Mouse (Mus musculus) kidney, postnatal 0 days (tissue): Measurements from ENCODE around the gene Mterf4. TPM values are rescaled to one million over a fixed set of nuclear protein-coding genes. Genes with fewer than 3 reads are reported as not detected.
A peak's percentile ranks its signal among the peaks of the same experiment; 100 is the strongest.

Experiments used
- ATAC-seq: fragments of 200-750 bp; cut with Nextera tagmentation; replicated peaks from 2 replicates; pipeline ENCODE4 v1.8.0; 2017; ENCODE audit warnings: low read depth, moderate number of reproducible peaks, moderate TSS enrichment, moderate library complexity; ENCODE audit not compliant: low FRiP score
- DNase-seq: peaks from one replicate; pipeline ENCODE4 v3.0.0-alpha.2; 2016; ENCODE audit warnings: low spot score
- H3K27ac ChIP-seq: fragments of 300-500 bp; sonication (generic); 2 replicates; pipeline ENCODE4 v1.5.1; 2014; ENCODE audit warnings: mild to moderate bottlenecking
- H3K27me3 ChIP-seq: fragments of 300-500 bp; sonication (generic); 2 replicates; pipeline ENCODE4 v1.6.1; 2014; ENCODE audit warnings: low read length, mixed read lengths; ENCODE audit not compliant: insufficient read depth
- H3K36me3 ChIP-seq: fragments of 300-500 bp; sonication (generic); 2 replicates; pipeline ENCODE4 v1.6.1; 2014; ENCODE audit warnings: low read length, mixed read lengths; ENCODE audit not compliant: insufficient read depth
- H3K4me1 ChIP-seq: fragments of 300-500 bp; sonication (generic); replicated peaks from 2 replicates; pipeline ENCODE4 v1.6.1; 2014; ENCODE audit warnings: antibody characterized with exemption, low read length, mixed read lengths; ENCODE audit not compliant: insufficient read depth
- H3K4me2 ChIP-seq: fragments of 300-500 bp; sonication (generic); 2 replicates; pipeline ENCODE4 v1.6.1; 2014; ENCODE audit warnings: mild to moderate bottlenecking, low read length, moderate library complexity, mixed read lengths
- H3K4me3 ChIP-seq: fragments of 300-500 bp; sonication (generic); replicated peaks from 2 replicates; pipeline ENCODE4 v1.5.1; 2014; ENCODE audit warnings: low read depth, low read length
- H3K9ac ChIP-seq: fragments of 300-500 bp; sonication (generic); 2 replicates; pipeline ENCODE4 v1.6.1; 2014; ENCODE audit warnings: low read depth, low read length
- H3K9me3 ChIP-seq: fragments of 300-500 bp; sonication (generic); replicated peaks from 2 replicates; pipeline ENCODE4 v1.6.1; 2016; ENCODE audit warnings: low read length, inconsistent platforms, mixed read lengths
- CTCF ChIP-seq: IDR thresholded peaks from 2 replicates; pipeline ENCODE4 v1.5.1; 2016; ENCODE audit warnings: antibody characterized with exemption, low read depth, mild to moderate bottlenecking, moderate library complexity
- WGBS: fragments of 180-500 bp; shearing (Covaris S2); extraction: QIAGEN DNeasy Blood & Tissue Kit; methylation state at CpG from one replicate; pipeline ENCODE4 v1.1.7; 2014; 5-methylcytosine and 5-hydroxymethylcytosine counted together
- microRNA-seq: library from miRNA; unstranded; fragments of <30 nt; microRNA quantifications from one replicate; pipeline ENCODE4, GENCODE M21; 2016
- polyA plus RNA-seq: library from polyadenylated mRNA; unstranded; fragments of >200 nt; fragmentation: Nextera tagmentation; extraction: Ambion mirVana; gene quantifications from 2 replicates; pipeline ENCODE4 v1.2.1, GENCODE M21; 2015

Gene Mterf4
- polyA plus RNA-seq, 1 experiment from 2014 or later: 20.1 TPM

- Histone ChIP-seq H3K27ac (no peak overlapping the region), H3K4me3 (no peak overlapping the region), H3K36me3 (no peaks in the 10 kb centered on the region), H3K4me2 (no peak overlapping the region), H3K4me1 (no peaks in the 10 kb centered on the region), H3K9ac (no peak overlapping the region), H3K27me3 (no peaks in the 10 kb centered on the region), H3K9me3 (no peaks in the 10 kb centered on the region)
- ATAC-seq (no peak), DNase-seq (no peak)
- no peak for TF ChIP-seq CTCF
- 73% methylated on average over 3 of the region's 3 CpGs for WGBS
These were observed 35.0 kb downstream of the Mterf4 start for GRCm38 (mm10) chr1:93270516-93271240.

GRCm38 (mm10) chr1:93268246-93268645 is 37.5 kb downstream of the Mterf4 start:
- no peak overlapping the region for H3K4me2 ChIP-seq
- no peak overlapping the region for H3K27ac ChIP-seq
- no peak overlapping the region for H3K4me3 ChIP-seq
- no peaks in the 10 kb centered on the region for H3K9me3 ChIP-seq
- H3K9ac ChIP-seq: no peak overlapping the region
- no peaks in the 10 kb centered on the region for H3K4me1 ChIP-seq
- no peaks in the 10 kb centered on the region for H3K27me3 ChIP-seq
- DNase-seq (no peak), ATAC-seq (no peak)
- WGBS: 82% methylated on average over 2 of the region's 2 CpGs
- TF ChIP-seq CTCF: no peak
- H3K36me3 ChIP-seq: no peaks in the 10 kb centered on the region

GRCm38 (mm10) chr1:93267207-93267606 is 38.5 kb downstream of the Mterf4 start:
- ATAC-seq: no peak

GRCm38 (mm10) chr1:93257560-93257959 is 48.2 kb downstream of the Mterf4 start:
- Histone ChIP-seq H3K9me3 (no peaks in the 10 kb centered on the region), H3K9ac (no peak overlapping the region), H3K36me3 (no peaks in the 10 kb centered on the region), H3K4me2 (no peak overlapping the region), H3K27me3 (no peaks in the 10 kb centered on the region), H3K4me3 (no peak overlapping the region), H3K27ac (no peak overlapping the region), H3K4me1 (no peaks in the 10 kb centered on the region)
- DNase-seq (no peak), ATAC-seq (no peak)
- no peak for TF ChIP-seq CTCF
- WGBS: 89% methylated on average over 1 of the region's 1 CpGs

More at GRCm38 (mm10) chr1:93267207-93267606, 38.5 kb downstream of the Mterf4 start:
- no peak overlapping the region for H3K27ac ChIP-seq
- DNase-seq: peak; percentile 41
- no peaks in the 10 kb centered on the region for H3K27me3 ChIP-seq
- H3K4me1 ChIP-seq: no peaks in the 10 kb centered on the region
- no peak overlapping the region for H3K4me2 ChIP-seq
- no peak overlapping the region for H3K9ac ChIP-seq
- no peak overlapping the region for H3K4me3 ChIP-seq
- H3K36me3 ChIP-seq: no peaks in the 10 kb centered on the region
- TF ChIP-seq CTCF: no peak
- 15% methylated on average over 3 of the region's 3 CpGs for WGBS
- no peaks in the 10 kb centered on the region for H3K9me3 ChIP-seq

GRCm38 (mm10) chr1:93255761-93256160 is 50.0 kb downstream of the Mterf4 start:
- TF ChIP-seq CTCF: no peak
- Histone ChIP-seq H3K27ac (no peak overlapping the region), H3K9me3 (no peaks in the 10 kb centered on the region), H3K27me3 (no peaks in the 10 kb centered on the region), H3K36me3 (no peaks in the 10 kb centered on the region), H3K9ac (no peak overlapping the region), H3K4me1 (no peaks in the 10 kb centered on the region), H3K4me3 (no peak overlapping the region), H3K4me2 (no peak overlapping the region)
- 94% methylated on average over 7 of the region's 7 CpGs for WGBS
- ATAC-seq (no peak), DNase-seq (no peak)

- ATAC-seq (no peak), DNase-seq (no peak)
- no peak for TF ChIP-seq CTCF
- Histone ChIP-seq H3K4me2 (no peak overlapping the region), H3K4me3 (no peak overlapping the region), H3K4me1 (no peaks in the 10 kb centered on the region), H3K9me3 (no peaks in the 10 kb centered on the region), H3K9ac (no peak overlapping the region), H3K27ac (no peak overlapping the region), H3K27me3 (no peaks in the 10 kb centered on the region), H3K36me3 (no peaks in the 10 kb centered on the region)
- WGBS: 27% methylated on average over 2 of the region's 2 CpGs
These were observed 53.1 kb downstream of the Mterf4 start for GRCm38 (mm10) chr1:93252586-93252985.

Small RNA genes lying within 50 kb of the gene (microRNA-seq; reads per million reads assigned to microRNA genes)
- not detected for gene Mir6345
- 0.80 reads per million for gene Mir6901
- gene Mir6902: not detected

Other genes with a start within 250 kb of the Mterf4 start
- gene Kif1a, start 204.0 kb downstream of the Mterf4 start, polyA plus RNA-seq: 3.7 and 4.8 TPM in 2 replicates
- 0.24 and 0.33 TPM in 2 replicates for gene Agxt, start 170.7 kb downstream of the Mterf4 start, polyA plus RNA-seq
- 3.1 and 3.4 TPM in 2 replicates for gene 2310007B03Rik, start 145.0 kb downstream of the Mterf4 start, polyA plus RNA-seq
- 0.06 and 0.14 TPM in 2 replicates for gene Crocc2, start 137.2 kb downstream of the Mterf4 start, polyA plus RNA-seq
- gene Sned1, start 70.1 kb downstream of the Mterf4 start, polyA plus RNA-seq: 5.1 and 6.1 TPM in 2 replicates
- 47.9 and 51.4 TPM in 2 replicates for gene Ppp1r7, start 36.9 kb upstream of the Mterf4 start, polyA plus RNA-seq
- 6.0 and 7.2 TPM in 2 replicates for gene Pask, start 37.6 kb upstream of the Mterf4 start, polyA plus RNA-seq
- 0.26 and 0.31 TPM in 2 replicates for gene Ano7, start 68.0 kb upstream of the Mterf4 start, polyA plus RNA-seq
- 151 and 160 TPM in 2 replicates for gene Hdlbp, start 172.9 kb upstream of the Mterf4 start, polyA plus RNA-seq
- gene Farp2, start 206.2 kb upstream of the Mterf4 start, polyA plus RNA-seq: 8.0 and 9.1 TPM in 2 replicates